Mouse (Mus musculus) heart, adult 9 months (tissue): ENCODE data around the gene Neurod1.

Experiments used
- DNase-seq, 2 experiments: peaks; one replicate each; pipeline ENCODE4 v3.0.0; 2022; ENCODE audit warnings: low spot score in 2 of 2

Gene Neurod1

DNA sequence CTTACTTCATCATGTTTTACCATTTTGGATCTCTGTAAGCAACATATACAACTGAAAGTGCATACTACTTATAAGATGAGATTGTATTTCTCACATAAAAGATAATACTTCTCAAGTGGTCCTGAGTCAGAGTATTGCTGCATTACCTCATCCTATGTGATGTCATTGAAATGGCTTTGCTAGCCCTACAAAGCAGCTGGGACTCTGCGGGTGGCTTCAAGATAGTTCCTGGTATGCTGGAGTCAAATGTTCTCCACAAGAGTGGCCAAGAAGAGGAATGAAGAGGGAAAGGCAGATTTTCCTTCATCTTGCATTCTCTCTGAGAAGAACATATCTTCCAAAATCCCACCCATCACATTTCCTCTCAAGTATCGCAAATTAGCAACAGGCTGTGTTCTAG lies 13.2 kb downstream of the Neurod1 start:
- no peak for DNase-seq

- no peak for DNase-seq
These were observed 13.6 kb downstream of the Neurod1 start for GRCm38 (mm10) chr2:79442906-79443305.

DNA sequence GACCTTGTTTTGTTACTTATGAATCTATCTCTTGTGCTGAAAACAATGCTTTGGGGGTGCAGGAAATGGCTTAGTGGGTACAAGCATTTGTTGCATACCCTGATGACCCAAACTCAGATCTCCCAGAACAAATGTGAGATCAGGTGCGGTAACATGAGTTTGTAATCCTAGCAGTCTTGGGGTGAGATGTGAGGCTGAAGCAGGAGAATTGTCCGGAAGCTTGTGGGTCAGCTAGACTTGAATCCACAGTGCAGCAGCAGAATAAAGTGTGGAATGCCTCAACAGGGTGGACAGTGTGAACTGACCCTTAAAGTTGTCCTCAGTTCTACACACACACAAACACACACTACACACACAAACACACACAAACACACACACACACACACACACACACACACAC lies 14.3 kb downstream of the Neurod1 start:
- no peak for DNase-seq

DNA sequence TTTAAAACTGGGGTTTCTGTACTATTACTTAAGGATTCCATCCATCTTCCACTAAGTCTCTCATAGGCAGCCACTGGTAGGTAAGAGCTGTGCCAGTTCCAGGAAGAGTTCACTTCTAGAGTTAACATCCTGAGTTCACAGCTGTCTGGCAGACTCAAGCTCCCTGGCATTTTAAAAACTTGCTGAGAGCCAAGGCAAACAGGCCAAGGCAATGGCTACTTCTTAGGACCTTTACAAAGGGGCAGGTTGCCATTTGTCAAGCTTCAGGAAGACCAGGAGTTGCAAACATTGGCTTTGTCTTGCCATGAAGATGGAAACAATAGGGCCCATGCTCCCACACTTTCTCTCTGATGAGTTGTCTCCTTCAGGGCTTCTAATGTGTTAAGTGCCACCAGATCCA lies 26.5 kb downstream of the Neurod1 start:
- DNase-seq, result no peak

GRCm38 (mm10) chr2:79429650-79430049 lies 26.9 kb downstream of the Neurod1 start:
- DNase-seq, result peak; percentile 19 to 58

GRCm38 (mm10) chr2:79429108-79429507 lies 27.4 kb downstream of the Neurod1 start:
- DNase-seq, result no peak

DNA sequence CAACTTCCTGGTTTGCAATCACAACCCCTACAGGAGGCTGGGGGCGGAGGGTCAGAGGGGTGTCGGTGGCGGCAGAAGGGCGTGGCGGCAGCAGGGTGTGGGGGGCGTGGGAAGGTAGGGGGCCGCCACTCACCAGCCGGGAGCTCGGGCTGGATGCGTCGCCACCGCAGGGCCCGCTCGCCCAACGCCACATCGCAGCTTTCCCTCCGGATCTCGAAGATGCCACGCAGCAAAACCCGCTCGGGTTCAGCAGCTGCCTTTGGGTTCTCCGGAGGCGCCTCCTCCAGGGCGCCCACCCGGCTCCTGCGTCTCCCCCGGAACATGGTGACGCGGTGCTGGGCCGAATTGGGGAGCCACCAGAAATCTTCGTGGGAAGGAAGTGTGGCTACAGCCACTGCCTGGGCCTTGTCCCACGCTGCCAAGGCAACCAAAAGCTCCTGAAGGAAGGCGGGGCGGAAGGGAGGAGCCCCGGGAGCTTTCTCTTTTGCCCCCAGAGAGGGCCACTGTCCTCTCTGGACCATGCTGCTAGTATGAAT lies 27.9 kb downstream of the Neurod1 start:
- peak; percentile 22 to 45 for DNase-seq

DNA sequence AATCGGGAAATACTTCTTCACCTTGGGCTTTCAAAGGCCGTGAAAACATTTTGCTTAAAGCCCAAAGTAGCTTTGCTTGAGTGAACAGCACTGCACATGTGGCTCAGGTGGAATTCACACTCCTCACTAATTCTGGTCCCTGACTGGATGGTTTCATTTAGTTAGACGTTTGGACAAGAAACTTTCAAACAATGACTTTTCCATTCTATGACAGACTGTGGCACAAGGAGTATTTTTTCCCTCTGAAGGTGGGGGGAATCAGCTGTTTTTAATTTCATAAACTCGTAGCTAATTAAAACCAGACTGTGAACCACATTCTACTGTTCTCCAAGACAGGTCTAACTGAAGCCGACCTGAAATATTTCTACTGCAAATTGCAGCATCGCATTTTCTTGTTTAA lies 28.5 kb downstream of the Neurod1 start:
- no peak for DNase-seq

- no peak for DNase-seq
These were observed 34.9 kb downstream of the Neurod1 start for GRCm38 (mm10) chr2:79421696-79422095.

DNA sequence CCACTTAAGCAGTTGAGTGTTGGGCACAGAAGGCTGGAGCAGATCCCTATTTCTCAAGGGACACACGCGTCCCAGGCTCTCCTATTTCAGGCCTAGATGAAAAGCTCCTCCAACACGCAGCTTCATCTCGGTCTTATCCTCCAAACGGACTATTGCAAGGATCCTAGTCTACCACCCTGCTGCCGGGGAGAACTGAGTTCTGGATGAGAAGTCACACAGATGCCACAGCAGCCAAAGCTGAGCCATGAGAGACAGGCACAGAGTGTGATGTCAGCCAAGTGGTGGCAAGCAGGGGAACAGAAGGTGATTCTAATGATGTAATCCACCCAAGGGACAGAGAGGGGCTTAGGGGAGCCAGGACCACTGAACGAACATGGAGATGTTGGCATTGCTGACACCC lies 42.0 kb downstream of the Neurod1 start:
- DNase-seq, result no peak

GRCm38 (mm10) chr2:79410903-79411255 lies 45.7 kb downstream of the Neurod1 start:
- DNase-seq, result no peak

DNA sequence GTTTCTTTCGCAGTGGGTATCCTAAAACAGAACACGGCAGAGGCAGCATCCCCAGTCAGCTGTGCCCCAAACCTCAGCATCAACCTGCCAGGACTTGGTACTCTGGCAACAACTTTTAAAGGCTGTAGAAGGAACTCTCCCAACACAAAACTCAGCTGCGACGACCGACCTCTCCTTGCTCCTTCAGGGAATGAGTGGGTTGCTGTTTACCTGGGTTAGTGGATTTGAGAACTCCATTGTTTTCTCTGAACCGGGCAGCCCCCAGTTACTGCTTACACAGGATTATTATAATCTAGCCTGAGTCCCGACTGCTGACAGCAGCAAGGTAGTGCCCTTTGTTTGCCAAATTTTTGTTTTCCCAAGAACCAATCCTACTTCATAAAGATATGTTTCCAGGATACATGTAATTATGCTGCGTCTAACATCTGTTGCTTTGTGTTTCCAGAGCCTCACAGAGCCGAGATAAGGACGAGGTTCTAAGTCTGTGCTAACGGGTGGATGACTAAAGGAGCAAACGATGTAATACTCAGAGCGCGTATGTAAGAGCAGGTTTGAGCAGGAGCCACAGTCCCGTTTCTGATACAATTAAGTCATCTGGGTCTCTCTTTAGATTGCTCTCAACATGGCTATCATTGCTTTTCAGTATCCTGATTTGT lies 46.2 kb downstream of the Neurod1 start:
- DNase-seq, result no peak

DNA sequence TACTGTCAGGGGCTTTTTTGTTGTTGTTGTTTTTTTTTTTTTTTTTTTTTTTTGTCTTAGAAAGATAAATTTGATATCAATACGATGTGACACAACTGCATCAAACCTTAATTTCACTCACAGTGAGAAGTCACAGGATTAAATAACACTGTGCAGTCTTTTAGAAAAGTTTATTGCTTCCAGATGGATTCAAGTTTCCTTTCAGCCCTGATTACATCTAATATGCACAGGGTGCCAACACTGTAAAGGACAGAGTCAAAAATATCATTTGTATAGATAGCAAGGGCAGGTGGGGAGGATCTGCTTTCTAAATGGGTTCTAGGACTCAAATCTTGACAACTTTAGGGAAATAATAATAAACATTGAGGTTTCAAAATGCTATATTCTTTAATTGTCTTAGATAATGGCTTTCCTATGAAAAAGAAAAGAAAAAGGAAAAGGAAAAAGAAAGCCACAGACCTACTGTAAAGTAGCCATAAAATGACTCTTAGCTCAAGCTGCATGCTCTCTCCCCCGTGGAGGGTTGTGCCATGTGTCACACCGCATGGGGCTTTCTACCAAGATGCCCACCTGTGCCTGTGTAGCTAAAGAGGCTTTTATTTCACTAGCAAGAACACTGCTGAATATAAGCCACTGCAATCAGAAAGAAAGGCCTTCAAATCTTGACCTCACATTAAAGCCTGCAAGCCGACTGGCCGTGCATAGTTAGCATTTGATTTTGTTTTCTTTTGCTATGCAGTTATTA lies 50.7 kb downstream of the Neurod1 start:
- DNase-seq, result no peak
